24 mouse cellular contexts compared by ENCODE assay signal in the genomic region with DNA sequence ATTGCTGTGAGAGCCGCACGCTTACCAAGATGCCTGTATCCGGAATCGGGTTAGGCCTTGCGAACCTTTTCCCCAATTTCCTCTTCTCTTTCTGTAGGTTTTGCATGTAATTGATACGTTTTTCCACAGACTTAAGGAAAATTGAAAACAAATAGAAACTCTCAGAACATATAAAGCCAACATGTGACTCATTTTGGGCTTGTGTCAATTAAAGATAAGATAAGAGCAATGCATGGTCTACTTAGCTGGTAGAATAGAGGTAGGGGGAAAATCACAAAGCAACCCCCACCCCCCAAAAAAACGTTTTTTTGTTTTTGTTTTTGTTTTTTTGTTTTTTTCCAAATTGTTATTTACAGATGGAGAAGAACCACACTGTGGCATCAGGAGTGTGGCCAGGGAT. TPM values are rescaled to one million over a fixed set of nuclear protein-coding genes. Genes with fewer than 3 reads are reported as not detected.
"Had no signal": no experiment of that assay in that cellular context is flagged by ENCODE, and none has a peak within 500 bp of the region (broad histone marks: within the 10 kb centered on the region; RNA-seq: fewer than 3 reads in every experiment).

No protein-coding gene starts in this region.

- DNase-seq: retina, postnatal 1 day; right cerebral cortex, adult 18-20 months; right cerebral cortex, postnatal 14 days; right cerebral cortex, postnatal 25 days; right cerebral cortex, postnatal 4 days; spleen, adult 18-20 months; thymus, adult 18-20 months; thymus, adult 2 months; thymus, postnatal 14 days; thymus, postnatal 25 days; thymus, postnatal 36 days; thymus, postnatal 4 days had no signal

- H3K27me3 ChIP-seq: neural tube, embryonic 13.5 days; neural tube, embryonic 15.5 days; stomach, embryonic 15.5 days had no signal

- H3K27ac ChIP-seq: neural tube, embryonic 13.5 days; neural tube, embryonic 15.5 days; stomach, embryonic 15.5 days; stomach, postnatal 0 days had no signal

- H3K9me3 ChIP-seq: neural tube, embryonic 13.5 days; neural tube, embryonic 15.5 days; stomach, embryonic 15.5 days had no signal

- H3K4me1 ChIP-seq: neural tube, embryonic 13.5 days; neural tube, embryonic 15.5 days; stomach, embryonic 15.5 days had no signal

- H3K9ac ChIP-seq: neural tube, embryonic 13.5 days; neural tube, embryonic 15.5 days; stomach, embryonic 15.5 days had no signal

- H3K4me3 ChIP-seq: neural tube, embryonic 13.5 days; neural tube, embryonic 15.5 days; stomach, embryonic 15.5 days had no signal

- H3K36me3 ChIP-seq: neural tube, embryonic 13.5 days; neural tube, embryonic 15.5 days; stomach, embryonic 15.5 days had no signal

RNA-seq across cellular contexts. Expression of gene 1700015G11Rik, which starts 2.1 kb away (rescaled TPM):
- total RNA-seq: neutrophil, adult 5-6 weeks had no signal
- polyA plus RNA-seq: neural tube, embryonic 13.5 days; neural tube, embryonic 14.5 days; neural tube, embryonic 15.5 days; small intestine, adult 2 months; spleen, adult 2 months; stomach, embryonic 14.5 days; stomach, embryonic 15.5 days; stomach, embryonic 16.5 days; stomach, postnatal 0 days; thymus, adult 2 months; thymus, postnatal 0 days; urinary bladder, adult 2 months had no signal
